19 mouse cellular contexts compared by ENCODE assay signal in the genomic region with DNA sequence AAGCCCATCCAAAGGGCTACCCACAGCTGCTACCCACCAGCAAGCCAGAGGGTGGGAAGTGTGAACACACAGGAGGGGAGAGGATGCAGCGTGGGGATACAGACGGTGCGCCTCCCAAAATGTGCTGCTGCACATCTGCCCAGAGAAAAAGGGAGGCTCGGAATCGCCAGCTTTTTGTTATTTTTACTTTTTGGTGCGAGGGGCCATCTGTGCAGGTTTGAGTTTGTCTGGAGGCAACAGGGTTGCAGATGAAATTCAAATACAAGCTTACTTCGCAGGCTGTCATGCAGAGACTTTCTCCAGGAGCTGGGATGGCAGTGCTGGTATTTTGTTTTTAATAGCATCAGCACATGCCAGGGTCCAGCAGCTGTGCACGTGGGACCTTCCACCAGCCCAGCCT. TPM values are rescaled to one million over a fixed set of nuclear protein-coding genes. Genes with fewer than 3 reads are reported as not detected.
DNase-seq lines count a peak whose midpoint lies in the region; ATAC-seq lines count a peak whose summit lies in the region.
"Had no signal": no experiment of that assay in that cellular context is flagged by ENCODE, and none has a peak within 500 bp of the region (broad histone marks: within the 10 kb centered on the region; RNA-seq: fewer than 3 reads in every experiment).

No protein-coding gene starts in this region.

- 84% methylated on average over 8 of the region's 8 CpGs for WGBS in forebrain, embryonic 13.5 days
- WGBS in embryonic facial prominence, embryonic 10.5 days = 88% methylated on average over 8 of the region's 8 CpGs

- no peaks in the 10 kb centered on the region for H3K9me3 ChIP-seq in forebrain, embryonic 13.5 days (replicated peaks)
- no peaks in the 10 kb centered on the region for H3K9me3 ChIP-seq in embryonic facial prominence, embryonic 10.5 days
- H3K9me3 ChIP-seq: intestine, embryonic 15.5 days; limb, embryonic 15.5 days; neural tube, embryonic 12.5 days; stomach, embryonic 15.5 days had no signal

- no peak overlapping the region for H3K9ac ChIP-seq in forebrain, embryonic 13.5 days
- H3K9ac ChIP-seq: hindbrain, embryonic 14.5 days; intestine, embryonic 15.5 days; limb, embryonic 15.5 days; neural tube, embryonic 12.5 days; stomach, embryonic 15.5 days had no signal

- intact Hi-C loops in left cerebral cortex, postnatal 36 days (cut with DNase I) = loop anchor here (5.0 kb wide), 1 partner anchor 79 kb away; no protein-coding TSS in a partner anchor

- no peaks in the 10 kb centered on the region for H3K36me3 ChIP-seq in forebrain, embryonic 13.5 days (ENCODE audit: poor library complexity, severe bottlenecking)
- H3K36me3 ChIP-seq in embryonic facial prominence, embryonic 10.5 days (replicated peaks) = no peaks in the 10 kb centered on the region
- H3K36me3 ChIP-seq: intestine, embryonic 15.5 days; limb, embryonic 15.5 days; neural tube, embryonic 12.5 days; stomach, embryonic 15.5 days had no signal

- H3K4me1 ChIP-seq in forebrain, embryonic 13.5 days = peaks cover 15% of the 10 kb centered on the region
- H3K4me1 ChIP-seq in embryonic facial prominence, embryonic 10.5 days = peaks cover 27% of the 10 kb centered on the region

- peak; percentile 86 for DNase-seq in brain, adult 2 months (ENCODE audit: low read depth, low spot score)
- peak; percentile 61 to 83 for DNase-seq in frontal cortex, adult 2 months (ENCODE audit: extremely low spot score in 1 of 2, low spot score in 1 of 2)
- DNase-seq in layer of hippocampus, postnatal 14 days (ENCODE audit: low spot score in 2 of 2) = peak; percentile 24 to 32
- DNase-seq in left cerebral cortex, postnatal 36 days (ENCODE audit: low spot score in 2 of 2) = peak; percentile 65 to 77
- no peak for DNase-seq in thymus, postnatal 0 days (ENCODE audit: low spot score)
- DNase-seq in embryonic facial prominence, embryonic 10.5 days (ENCODE audit: low spot score) = no peak
- DNase-seq in kidney, adult 11 months = no peak
- DNase-seq: cerebellum, postnatal 14 days; gastrocnemius, postnatal 36 days; lung, postnatal 36 days had no signal

- H3K27me3 ChIP-seq in forebrain, embryonic 13.5 days = peaks cover 24% of the 10 kb centered on the region; the same call in 1 of the 2 replicates
- H3K27me3 ChIP-seq in embryonic facial prominence, embryonic 10.5 days (replicated peaks; ENCODE audit: low read depth, poor library complexity, severe bottlenecking) = peaks cover 20% of the 10 kb centered on the region
- H3K27me3 ChIP-seq: intestine, embryonic 15.5 days; limb, embryonic 15.5 days; stomach, embryonic 15.5 days had no signal

- H3K4me3 ChIP-seq in forebrain, embryonic 13.5 days = no peak overlapping the region
- no peak overlapping the region for H3K4me3 ChIP-seq in embryonic facial prominence, embryonic 10.5 days
- H3K4me3 ChIP-seq: erythroblast, embryonic 14.5 days; intestine, embryonic 15.5 days; limb, embryonic 15.5 days; neural tube, embryonic 12.5 days; stomach, embryonic 15.5 days had no signal

- no peak for ATAC-seq in forebrain, embryonic 13.5 days
- ATAC-seq: forebrain, embryonic 16.5 days; intestine, embryonic 15.5 days had no signal

- no peak overlapping the region for H3K4me2 ChIP-seq in forebrain, embryonic 13.5 days
- H3K4me2 ChIP-seq: hindbrain, embryonic 14.5 days; intestine, embryonic 15.5 days; limb, embryonic 15.5 days; neural tube, embryonic 12.5 days; stomach, embryonic 15.5 days had no signal

- no peak overlapping the region for H3K27ac ChIP-seq in forebrain, embryonic 13.5 days
- H3K27ac ChIP-seq in embryonic facial prominence, embryonic 10.5 days (replicated peaks) = no peak overlapping the region
- H3K27ac ChIP-seq: hindbrain, embryonic 14.5 days; intestine, embryonic 15.5 days; kidney, postnatal 0 days; limb, embryonic 15.5 days; neural tube, embryonic 12.5 days; stomach, embryonic 15.5 days had no signal

RNA-seq across cellular contexts. Expression of a gene that starts 19.5 kb away (rescaled TPM):
- polyA plus RNA-seq in frontal cortex, adult 2 months (2012; rRNA removed) = 15.8 and 19.0 TPM in 2 replicates
- total RNA-seq in layer of hippocampus, postnatal 14 days (2021) = 10 to 100 TPM; 10.4 to 10.8 TPM
- total RNA-seq in left cerebral cortex, postnatal 36 days (2021) = 10 to 100 TPM; 17.8 to 19.8 TPM
- 35.2 and 36.2 TPM in 2 replicates for polyA plus RNA-seq in thymus, postnatal 0 days (2015; fragmentation: Nextera tagmentation; extraction: Ambion mirVana)
- 25.9 and 31.9 TPM in 2 replicates for polyA plus RNA-seq in forebrain, embryonic 13.5 days (2015; fragmentation: Nextera tagmentation; extraction: Ambion mirVana)
- 130 and 134 TPM in 2 replicates for polyA plus RNA-seq in embryonic facial prominence, embryonic 10.5 days (2016; fragmentation: Nextera tagmentation; extraction: Ambion mirVana)

Comparison
In these comparisons a context has a peak if more than half of its experiments do, and no peak if none do; other contexts are left out.
1. DNase-seq: peak in brain, adult 2 months (single experiment), frontal cortex, adult 2 months (2 of 2), layer of hippocampus, postnatal 14 days (2 of 2) and left cerebral cortex, postnatal 36 days (2 of 2); none in thymus, postnatal 0 days (single experiment), embryonic facial prominence, embryonic 10.5 days (single experiment) and kidney, adult 11 months (single experiment).